Mouse (Mus musculus) testis, adult 2 months (tissue): ENCODE data around the gene Snx30. TPM values are rescaled to one million over a fixed set of nuclear protein-coding genes. Genes with fewer than 3 reads are reported as not detected.

Experiments used
- H3K27ac ChIP-seq: fragments of 200-500 bp; 2 replicates; pipeline ENCODE4 v1.5.1; 2012; ENCODE audit warnings: low read depth, low read length; ENCODE audit not compliant: control insufficient read depth, insufficient read depth
- H3K27me3 ChIP-seq: fragments of 200-500 bp; 2 replicates; pipeline ENCODE4 v1.6.1; 2012; ENCODE audit warnings: mild to moderate bottlenecking, low read length, moderate library complexity; ENCODE audit not compliant: control insufficient read depth, insufficient read depth
- H3K36me3 ChIP-seq: fragments of 200-500 bp; 2 replicates; pipeline ENCODE4 v1.6.1; 2012; ENCODE audit warnings: mild to moderate bottlenecking, low read length; ENCODE audit not compliant: control insufficient read depth, insufficient read depth
- H3K4me1 ChIP-seq: fragments of 200-500 bp; 2 replicates; pipeline ENCODE4 v1.6.1; 2012; ENCODE audit warnings: low read length; ENCODE audit not compliant: control insufficient read depth, insufficient read depth
- H3K4me3 ChIP-seq: fragments of 200-500 bp; 2 replicates; pipeline ENCODE4 v1.5.1; 2012; ENCODE audit warnings: low read depth, mild to moderate bottlenecking, low read length, moderate library complexity, mixed read lengths; ENCODE audit not compliant: control insufficient read depth
- CTCF ChIP-seq: fragments of 200-500 bp; IDR thresholded peaks from 2 replicates; pipeline ENCODE4 v1.5.1; 2012; ENCODE audit warnings: low read depth, mild to moderate bottlenecking, inconsistent platforms, low read length, moderate library complexity; ENCODE audit not compliant: control insufficient read depth, insufficient read depth, insufficient replicate concordance
- POLR2A ChIP-seq: fragments of 200-500 bp; IDR thresholded peaks from 2 replicates; pipeline ENCODE4 v1.6.1; 2012; ENCODE audit warnings: low read depth, mild to moderate bottlenecking, inconsistent platforms, low read length, moderate library complexity; ENCODE audit not compliant: control insufficient read depth
- polyA plus RNA-seq: library from polyadenylated mRNA; depleted of rRNA; stranded (reverse); fragments of >200 nt; gene quantifications from 2 replicates; pipeline ENCODE4 v1.2.3, GENCODE M21; 2012

Snx30 gene
- polyA plus RNA-seq, 1 experiment, result 0.57 TPM

DNA sequence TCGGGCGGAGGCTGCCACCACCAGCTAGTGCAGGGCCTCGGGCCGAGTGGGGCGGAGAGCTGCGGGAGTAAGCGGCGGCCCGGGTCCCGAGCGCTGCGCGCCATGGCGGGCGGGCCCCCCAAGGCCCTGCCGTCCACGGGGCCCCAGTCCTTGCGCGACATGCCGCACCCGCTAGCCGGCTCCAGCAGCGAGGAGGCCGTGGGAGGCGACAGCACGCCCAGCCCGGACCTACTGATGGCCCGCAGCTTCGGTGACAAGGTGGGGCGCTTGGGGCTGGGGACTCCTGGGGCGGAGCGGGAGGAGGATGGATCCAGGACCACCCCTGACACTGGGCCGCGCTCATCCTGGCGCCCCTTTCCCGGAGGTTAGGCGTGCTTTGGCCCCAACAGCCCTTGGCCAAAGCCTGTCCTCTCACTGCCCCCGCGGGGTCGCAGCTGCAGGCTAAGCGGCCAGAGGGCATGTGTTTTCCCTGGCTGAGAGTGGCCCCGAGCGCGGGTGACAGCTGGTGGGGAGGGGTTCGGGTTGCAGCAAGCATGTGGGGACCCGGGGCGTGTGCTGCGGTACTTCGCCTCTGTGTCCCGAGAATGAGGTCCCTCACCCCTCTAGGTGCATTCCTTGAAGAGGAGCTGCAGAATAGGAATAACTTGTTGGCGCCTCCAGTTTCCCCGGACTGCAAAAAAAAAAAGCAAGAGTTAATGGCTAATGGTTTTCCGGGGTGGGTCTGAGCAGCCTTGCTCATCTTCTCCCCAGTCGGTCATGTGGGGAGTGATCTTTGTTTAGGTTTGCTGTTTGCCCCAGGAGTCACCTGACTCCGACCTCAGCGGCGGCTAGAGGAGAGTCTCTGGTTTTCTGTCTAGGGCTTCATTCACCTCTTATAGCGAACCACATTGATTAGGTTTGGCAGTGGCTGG is 583 bp downstream of the Snx30 start:
- H3K36me3 ChIP-seq, result no peaks in the 10 kb centered on the region
- peak overlapping the region; percentile 45; the same call in 1 of the 2 replicates for H3K27ac ChIP-seq
- TF ChIP-seq CTCF (no peak), POLR2A (no peak)
- H3K27me3 ChIP-seq, result no peaks in the 10 kb centered on the region
- H3K4me1 ChIP-seq, result peaks cover 3% of the 10 kb centered on the region
- H3K4me3 ChIP-seq, result peak overlapping the region; percentile 94

DNA sequence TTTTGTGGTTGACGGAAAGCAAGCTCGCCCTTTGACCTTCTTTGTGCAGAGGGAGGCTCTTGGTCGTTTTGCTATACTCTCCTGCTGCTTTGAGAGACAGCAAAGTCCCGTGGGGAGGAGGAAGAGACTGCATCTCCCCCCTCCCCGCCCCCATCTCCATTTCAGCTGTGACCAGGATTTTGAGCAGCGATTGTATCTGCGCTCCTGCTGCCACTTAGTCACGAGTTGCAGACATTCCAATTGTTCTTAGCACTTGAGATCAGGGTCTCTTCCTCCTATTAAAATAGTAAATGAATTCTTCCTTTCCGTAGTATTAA is 1.2 kb downstream of the Snx30 start:
- H3K27ac ChIP-seq, result no peak overlapping the region
- no peaks in the 10 kb centered on the region for H3K27me3 ChIP-seq
- H3K36me3 ChIP-seq, result no peaks in the 10 kb centered on the region
- TF ChIP-seq POLR2A, result no peak
- no peak for TF ChIP-seq CTCF
- H3K4me1 ChIP-seq, result peaks cover 3% of the 10 kb centered on the region
- peak overlapping the region; percentile 94 for H3K4me3 ChIP-seq

DNA sequence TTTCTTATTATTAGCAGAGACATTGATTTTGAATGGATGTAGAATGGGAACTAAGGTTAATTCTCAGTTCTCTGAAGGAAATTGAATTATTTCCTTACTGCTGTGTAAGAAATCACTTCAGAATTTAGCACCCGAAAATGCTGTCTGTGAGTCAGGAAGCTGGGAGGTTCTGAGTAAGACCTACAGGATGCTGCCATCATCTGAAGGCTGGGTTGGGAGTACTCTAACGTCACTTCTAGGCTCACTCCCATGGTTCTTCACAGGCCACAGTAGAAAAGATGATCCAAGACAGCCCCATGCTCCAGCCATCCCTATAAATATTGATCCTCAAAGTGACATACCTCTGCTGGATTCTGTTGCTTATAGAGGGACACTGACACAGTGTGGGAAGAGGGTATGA is 1.9 kb downstream of the Snx30 start:
- Histone ChIP-seq H3K36me3 (no peaks in the 10 kb centered on the region), H3K27ac (no peak overlapping the region), H3K27me3 (no peaks in the 10 kb centered on the region), H3K4me1 (peaks cover 3% of the 10 kb centered on the region), H3K4me3 (no peak overlapping the region)
- TF ChIP-seq POLR2A, result no peak
- no peak for TF ChIP-seq CTCF

DNA sequence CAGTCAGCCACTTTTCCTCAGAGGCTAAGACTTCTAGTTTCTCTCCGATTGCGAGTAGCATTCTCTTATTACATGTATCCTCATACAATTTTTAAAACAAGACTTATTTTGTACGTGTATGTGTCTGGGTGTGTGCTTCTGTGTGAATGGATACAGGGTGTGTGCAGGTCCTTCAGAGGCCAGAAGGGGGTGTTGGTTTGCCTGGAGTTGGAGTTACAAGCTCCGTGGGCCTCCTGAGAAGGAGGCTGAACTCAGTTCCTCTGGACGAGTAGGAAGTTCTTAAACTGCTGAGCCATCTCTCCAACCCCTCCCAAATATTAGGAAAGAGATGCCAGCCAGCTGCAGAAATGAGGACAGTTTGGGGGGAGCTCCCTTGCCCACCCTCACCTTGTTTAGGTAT is 2.8 kb downstream of the Snx30 start:
- Histone ChIP-seq H3K4me3 (no peak overlapping the region), H3K4me1 (peaks cover 3% of the 10 kb centered on the region), H3K36me3 (no peaks in the 10 kb centered on the region), H3K27me3 (no peaks in the 10 kb centered on the region), H3K27ac (no peak overlapping the region)
- TF ChIP-seq POLR2A (no peak), CTCF (no peak)

DNA sequence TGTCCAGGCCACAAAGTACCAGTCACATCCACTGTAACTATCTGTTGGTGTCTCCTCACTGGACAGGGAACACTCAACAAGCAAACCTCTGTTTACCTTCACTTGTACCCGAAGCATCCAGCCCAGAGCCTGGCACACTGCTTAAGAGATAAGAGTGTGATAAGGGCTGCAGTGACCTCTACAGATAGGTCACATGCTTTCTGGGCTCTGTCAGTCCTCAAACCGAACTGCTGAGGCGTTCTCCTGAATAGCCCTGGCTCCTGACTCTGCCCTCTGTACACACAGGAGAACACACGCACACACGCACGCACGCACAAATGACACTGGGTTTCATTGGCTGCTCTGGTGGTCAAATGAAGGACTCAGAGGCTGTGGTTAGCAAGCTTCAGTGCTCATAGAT is 8.5 kb downstream of the Snx30 start:
- H3K27ac ChIP-seq, result no peak overlapping the region
- H3K36me3 ChIP-seq, result no peaks in the 10 kb centered on the region
- H3K27me3 ChIP-seq, result no peaks in the 10 kb centered on the region
- TF ChIP-seq CTCF (no peak), POLR2A (no peak)
- H3K4me3 ChIP-seq, result no peak overlapping the region
- no peaks in the 10 kb centered on the region for H3K4me1 ChIP-seq

DNA sequence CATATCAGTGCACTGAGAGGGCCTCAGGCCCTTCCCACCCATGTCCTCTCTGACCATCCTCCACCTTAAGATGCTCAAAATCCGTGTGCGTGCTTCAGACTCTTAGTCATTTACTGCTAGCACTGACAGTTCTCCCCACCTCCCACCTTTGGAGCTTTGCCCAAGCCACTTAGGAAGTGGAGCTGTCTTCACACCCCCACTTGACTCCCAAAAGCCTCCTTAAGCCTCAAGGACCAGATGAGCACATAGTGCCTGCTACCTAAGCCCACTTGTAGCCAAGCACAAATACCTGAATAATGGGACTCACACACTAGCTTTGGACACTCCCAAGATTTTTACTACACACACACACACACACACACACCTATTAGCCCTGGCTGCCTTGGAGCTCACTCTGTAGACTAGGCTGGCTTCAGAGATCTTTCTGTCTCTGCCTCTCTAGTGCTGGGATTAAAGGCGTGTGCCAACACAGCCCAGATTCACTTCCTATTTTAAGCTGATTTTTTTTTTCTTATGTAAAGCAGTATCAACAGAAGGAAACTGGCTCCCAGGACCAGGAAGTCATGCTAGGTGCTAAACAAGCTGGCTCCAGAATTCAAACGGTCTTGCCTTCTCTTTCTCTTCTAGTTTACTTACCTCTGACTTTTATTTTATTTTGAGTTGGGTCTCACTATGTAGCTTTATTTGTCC is 9.6 kb downstream of the Snx30 start:
- Histone ChIP-seq H3K27me3 (no peaks in the 10 kb centered on the region), H3K4me1 (0 out of 2 replicates have a peak, but pooled peaks cover 2% of the 10 kb centered on the region), H3K36me3 (no peaks in the 10 kb centered on the region), H3K27ac (no peak overlapping the region), H3K4me3 (no peak overlapping the region)
- TF ChIP-seq CTCF (no peak), POLR2A (no peak)

DNA sequence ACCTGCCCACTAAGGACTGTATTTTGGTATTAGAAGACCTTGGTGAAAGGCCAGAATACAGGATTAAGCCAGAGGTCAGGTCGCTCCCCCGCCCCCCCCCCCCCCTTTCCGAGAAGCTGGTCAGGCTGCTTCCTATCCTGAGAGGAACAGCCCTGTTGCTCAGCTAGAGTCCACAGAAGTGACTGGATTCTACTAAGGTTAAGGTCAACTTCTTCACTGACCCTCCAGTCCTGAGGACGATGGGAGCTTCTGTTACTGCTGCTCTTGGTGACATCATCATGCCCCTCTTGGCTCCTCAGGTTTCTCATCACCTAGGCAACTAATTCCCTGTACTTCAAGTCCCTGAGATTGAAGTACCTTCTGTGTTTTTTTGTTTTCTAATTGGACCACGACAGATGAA is 10.4 kb downstream of the Snx30 start:
- TF ChIP-seq POLR2A (no peak), CTCF (no peak)
- Histone ChIP-seq H3K27ac (no peak overlapping the region), H3K4me1 (0 out of 2 replicates have a peak, but pooled peaks cover 2% of the 10 kb centered on the region), H3K36me3 (no peaks in the 10 kb centered on the region), H3K27me3 (no peaks in the 10 kb centered on the region), H3K4me3 (no peak overlapping the region)
